Mouse (Mus musculus) heart, postnatal 0 days (tissue): ENCODE results near the gene Syvn1. TPM values are rescaled to one million over a fixed set of nuclear protein-coding genes. Genes with fewer than 3 reads are reported as not detected.

Source experiments
- ATAC-seq: fragments of 200-750 bp; cut with Nextera tagmentation; 2 replicates; pipeline ENCODE4 v1.8.0; 2017; ENCODE audit warnings: low read depth, moderate number of reproducible peaks, moderate library complexity; ENCODE audit not compliant: insufficient read depth
- DNase-seq: peaks from one replicate; pipeline ENCODE4 v3.0.0-alpha.2; 2016; ENCODE audit warnings: low spot score
- H3K27ac ChIP-seq: fragments of 300-500 bp; sonication (generic); 2 replicates; pipeline ENCODE4 v1.5.1; 2014; ENCODE audit warnings: low read depth, mild to moderate bottlenecking
- H3K27me3 ChIP-seq: fragments of 300-500 bp; sonication (generic); 2 replicates; pipeline ENCODE4 v1.6.1; 2014; ENCODE audit warnings: low read length, mixed read lengths; ENCODE audit not compliant: control insufficient read depth, insufficient read depth
- H3K36me3 ChIP-seq: fragments of 300-500 bp; sonication (generic); replicated peaks from 2 replicates; pipeline ENCODE4 v1.6.1; 2014; ENCODE audit warnings: low read length, mixed read lengths; ENCODE audit not compliant: control insufficient read depth, insufficient read depth
- H3K4me1 ChIP-seq: fragments of 300-500 bp; sonication (generic); 2 replicates; pipeline ENCODE4 v1.6.1; 2014; ENCODE audit warnings: antibody characterized with exemption; ENCODE audit not compliant: control insufficient read depth, insufficient read depth
- H3K4me2 ChIP-seq: fragments of 300-500 bp; sonication (generic); 2 replicates; pipeline ENCODE4 v1.6.1; 2014; ENCODE audit warnings: low read depth, mild to moderate bottlenecking, low read length, moderate library complexity
- H3K4me3 ChIP-seq: fragments of 300-500 bp; sonication (generic); 2 replicates; pipeline ENCODE4 v1.5.1; 2014; ENCODE audit warnings: low read depth, low read length
- H3K9ac ChIP-seq: fragments of 300-500 bp; sonication (generic); replicated peaks from 2 replicates; pipeline ENCODE4 v1.6.1; 2014; ENCODE audit warnings: low read depth, low read length, mixed read lengths
- H3K9me3 ChIP-seq: fragments of 300-500 bp; sonication (generic); replicated peaks from 2 replicates; pipeline ENCODE4 v1.6.1; 2016; ENCODE audit warnings: low read length; ENCODE audit not compliant: control insufficient read depth
- CTCF ChIP-seq: IDR thresholded peaks from 2 replicates; pipeline ENCODE4 v1.5.1; 2016; ENCODE audit warnings: antibody characterized with exemption, control low read depth, low read depth
- EP300 ChIP-seq: IDR thresholded peaks from 2 replicates; pipeline ENCODE4 v1.6.1; 2016; ENCODE audit warnings: antibody characterized with exemption, low read depth
- WGBS: fragments of 180-500 bp; shearing (Covaris S2); extraction: QIAGEN DNeasy Blood & Tissue Kit; methylation state at CpG from one replicate; pipeline ENCODE4 v1.1.7; 2014; 5-methylcytosine and 5-hydroxymethylcytosine counted together
- polyA plus RNA-seq: library from polyadenylated mRNA; unstranded; fragments of >200 nt; fragmentation: Nextera tagmentation; extraction: Ambion mirVana; gene quantifications from 2 replicates; pipeline ENCODE4 v1.2.1, GENCODE M21; 2015
- total RNA-seq: library from RNA; depleted of rRNA; stranded (reverse); fragments of >200 nt; gene quantifications from 2 replicates; pipeline ENCODE4 v1.2.3, GENCODE M21; 2014; ENCODE audit warnings: low replicate concordance

The Syvn1 gene
- total and polyA plus RNA-seq, 2 experiments from 2014 or later, result 9.2 to 12.0 TPM

DNA sequence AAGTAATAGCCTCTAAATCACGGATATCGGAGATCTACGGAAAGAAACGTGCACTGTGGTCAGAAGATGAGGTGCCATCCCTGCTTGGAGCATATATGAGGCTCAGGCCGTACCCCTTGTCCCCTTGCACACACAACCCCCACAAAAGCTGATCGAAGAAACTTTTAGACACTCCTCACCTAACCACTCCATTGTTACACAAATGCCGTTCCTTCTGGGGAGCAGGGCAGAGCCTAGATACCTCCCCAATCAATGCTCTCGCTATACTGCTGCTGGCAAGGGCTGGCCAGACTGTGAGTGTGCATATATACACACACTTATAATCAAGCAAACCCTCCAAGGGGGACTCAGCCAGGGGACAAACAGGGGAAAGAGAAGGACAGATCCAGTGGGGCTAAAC lies 37.2 kb upstream of the Syvn1 start:
- WGBS, result 82% methylated on average over 8 of the region's 8 CpGs
- no peak for DNase-seq
- H3K4me3 ChIP-seq, result no peak overlapping the region
- H3K9ac ChIP-seq, result no peak overlapping the region
- ATAC-seq, result no peak
- no peak overlapping the region for H3K4me2 ChIP-seq
- no peaks in the 10 kb centered on the region for H3K4me1 ChIP-seq
- H3K27me3 ChIP-seq, result no peaks in the 10 kb centered on the region; the same call in 1 of the 2 replicates
- TF ChIP-seq CTCF (no peak), EP300 (no peak)
- peaks cover 14% of the 10 kb centered on the region for H3K36me3 ChIP-seq
- no peak overlapping the region for H3K27ac ChIP-seq
- H3K9me3 ChIP-seq, result no peaks in the 10 kb centered on the region

DNA sequence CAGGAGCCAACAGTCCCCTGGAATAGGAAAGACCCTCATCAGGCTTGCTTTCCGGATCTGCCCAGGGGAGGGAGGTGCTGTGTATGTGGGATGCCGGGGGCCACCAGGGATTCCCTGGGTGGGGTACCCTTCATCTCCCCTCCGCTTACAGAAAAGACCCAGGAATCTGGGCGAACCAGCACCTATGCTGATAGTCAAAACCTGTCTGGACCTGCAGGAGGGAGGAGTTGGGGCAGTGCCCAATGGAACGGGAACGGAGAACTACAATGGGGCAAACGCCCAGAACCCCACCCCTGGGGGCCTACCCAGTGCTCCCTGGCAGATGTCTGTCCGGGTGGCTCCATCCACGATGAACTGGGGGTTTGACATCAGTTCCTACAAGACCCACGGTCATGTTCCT lies 32.7 kb upstream of the Syvn1 start:
- peaks cover 6% of the 10 kb centered on the region for H3K4me1 ChIP-seq
- no peaks in the 10 kb centered on the region; the same call in 1 of the 2 replicates for H3K27me3 ChIP-seq
- no peak for ATAC-seq
- no peak overlapping the region for H3K27ac ChIP-seq
- DNase-seq, result no peak
- no peak overlapping the region for H3K4me3 ChIP-seq
- no peak overlapping the region for H3K9ac ChIP-seq
- TF ChIP-seq EP300 (no peak), CTCF (no peak)
- WGBS, result 90% methylated on average over 10 of the region's 10 CpGs
- no peak overlapping the region for H3K4me2 ChIP-seq
- H3K36me3 ChIP-seq, result peaks cover 8% of the 10 kb centered on the region; the same call in 1 of the 2 replicates
- no peaks in the 10 kb centered on the region for H3K9me3 ChIP-seq

DNA sequence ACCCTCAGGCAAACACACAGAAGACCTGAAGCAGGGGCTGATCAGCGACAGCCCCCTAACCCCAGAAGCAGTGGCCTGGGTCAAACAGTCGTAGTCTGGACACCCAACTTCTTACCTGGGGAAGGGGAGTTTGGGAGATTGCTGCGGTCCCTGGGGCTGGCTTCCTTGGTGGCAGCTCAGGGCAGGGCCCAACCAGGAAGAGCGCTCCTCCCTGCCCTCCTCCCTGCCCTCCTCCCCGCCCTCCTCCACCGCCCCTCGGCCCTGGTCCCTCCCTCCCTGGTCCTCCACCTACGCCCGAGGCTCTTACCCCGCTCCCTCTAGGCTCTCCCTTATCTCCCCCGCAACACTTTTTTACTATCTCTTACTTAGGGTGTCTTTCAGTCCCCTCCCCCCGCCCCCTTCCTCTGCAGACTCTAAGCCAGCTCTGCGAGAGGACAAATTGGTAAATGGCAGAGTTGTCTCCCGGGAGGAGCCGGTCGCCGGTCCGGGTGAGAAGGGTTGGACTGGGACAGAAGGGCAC lies 31.3 kb upstream of the Syvn1 start:
- Histone ChIP-seq H3K27ac (peak overlapping the region; percentile 74), H3K36me3 (peaks cover 3% of the 10 kb centered on the region; the same call in 1 of the 2 replicates), H3K27me3 (no peaks in the 10 kb centered on the region; the same call in 1 of the 2 replicates), H3K4me3 (peak overlapping the region; percentile 65), H3K9me3 (no peaks in the 10 kb centered on the region), H3K4me1 (peaks cover 6% of the 10 kb centered on the region), H3K4me2 (peak overlapping the region; percentile 91), H3K9ac (peak overlapping the region; percentile 63)
- no peak for TF ChIP-seq EP300
- TF ChIP-seq CTCF, result no peak
- peak; percentile 77 for ATAC-seq
- DNase-seq, result peak; percentile 42
- WGBS, result 1% methylated on average over 15 of the region's 18 CpGs

GRCm38 (mm10) chr19:6015511-6016315 lies 30.7 kb upstream of the Syvn1 start, which contains the start of gene Capn1:
TSS of gene Capn1 (minus strand) at chr19:6015897.
- ATAC-seq, result peak; percentile 79
- peak; percentile 68 for DNase-seq
- H3K4me3 ChIP-seq, result peak within 1 kb of the TSS; percentile 65
- no peaks in the 10 kb centered on the region; the same call in 1 of the 2 replicates for H3K27me3 ChIP-seq
- H3K9ac ChIP-seq, result peak within 1 kb of the TSS; percentile 63
- H3K27ac ChIP-seq, result peak within 1 kb of the TSS; percentile 74
- no peaks in the 10 kb centered on the region for H3K36me3 ChIP-seq
- no peaks in the 10 kb centered on the region for H3K9me3 ChIP-seq
- WGBS, result 2% methylated on average over 40 of the region's 40 CpGs
- peak; percentile 1; the same call in 1 of the 2 replicates for TF ChIP-seq CTCF
- no peak for TF ChIP-seq EP300
- H3K4me1 ChIP-seq, result peaks cover 6% of the 10 kb centered on the region
- peak within 1 kb of the TSS; percentile 91 for H3K4me2 ChIP-seq

DNA sequence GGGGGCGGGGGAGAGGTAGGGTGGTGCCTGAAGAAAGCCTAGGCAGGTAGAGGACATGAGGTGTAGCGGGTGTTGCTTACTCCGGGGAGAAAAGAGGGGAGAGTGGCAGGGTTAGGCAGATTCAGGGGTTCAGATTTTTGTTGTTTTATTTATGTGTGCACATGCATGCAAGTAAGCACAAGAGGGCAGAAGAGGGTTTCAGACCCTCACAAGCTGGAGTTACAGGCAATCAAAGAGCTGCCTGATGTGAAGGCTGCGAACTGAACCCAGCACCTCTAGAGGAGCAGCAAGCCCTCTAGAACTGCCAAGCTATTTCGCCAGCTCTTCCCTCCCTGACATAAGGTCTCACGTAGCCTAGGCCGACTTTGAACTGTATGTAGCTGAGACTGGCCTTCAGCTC lies 29.8 kb upstream of the Syvn1 start:
- Histone ChIP-seq H3K27ac (no peak overlapping the region), H3K36me3 (no peaks in the 10 kb centered on the region), H3K9ac (no peak overlapping the region), H3K4me1 (peaks cover 6% of the 10 kb centered on the region), H3K4me3 (no peak overlapping the region), H3K9me3 (no peaks in the 10 kb centered on the region), H3K27me3 (no peaks in the 10 kb centered on the region; the same call in 1 of the 2 replicates), H3K4me2 (no peak overlapping the region)
- no peak for DNase-seq
- no peak for ATAC-seq
- TF ChIP-seq EP300, result no peak
- TF ChIP-seq CTCF, result peak; percentile 7; the same call in 1 of the 2 replicates
- WGBS, result 54% methylated on average over 7 of the region's 7 CpGs
